Mouse (Mus musculus) limb, embryonic 11.5 days (tissue): ENCODE data around the gene Dnah2. TPM values are rescaled to one million over a fixed set of nuclear protein-coding genes. Genes with fewer than 3 reads are reported as not detected.
A peak's percentile ranks its signal among the peaks of the same experiment; 100 is the strongest.

Source experiments
- ATAC-seq: fragments of 200-750 bp; cut with Nextera tagmentation; 2 replicates; pipeline ENCODE4 v1.8.0; 2017; ENCODE audit warnings: low read depth; ENCODE audit not compliant: insufficient number of reproducible peaks, low FRiP score, low TSS enrichment
- DNase-seq: peaks from one replicate; pipeline ENCODE4 v3.0.0-alpha.2; 2015; ENCODE audit warnings: low spot score
- H3K27ac ChIP-seq: fragments of 300-500 bp; sonication (generic); replicated peaks from 2 replicates; pipeline ENCODE4 v1.5.1; 2014; ENCODE audit warnings: low read depth, mild to moderate bottlenecking, low read length
- H3K27me3 ChIP-seq: fragments of 300-500 bp; sonication (generic); 2 replicates; pipeline ENCODE4 v1.6.1; 2014; ENCODE audit warnings: mild to moderate bottlenecking, low read length, mixed read lengths; ENCODE audit not compliant: control insufficient read depth, insufficient read depth
- H3K36me3 ChIP-seq: fragments of 300-500 bp; sonication (generic); 2 replicates; pipeline ENCODE4 v1.6.1; 2014; ENCODE audit warnings: mild to moderate bottlenecking, low read length, moderate library complexity, mixed read lengths; ENCODE audit not compliant: control insufficient read depth, insufficient read depth
- H3K4me1 ChIP-seq: fragments of 300-500 bp; sonication (generic); 2 replicates; pipeline ENCODE4 v1.6.1; 2014; ENCODE audit warnings: low read length, mixed read lengths; ENCODE audit not compliant: control insufficient read depth, insufficient read depth
- H3K4me2 ChIP-seq: fragments of 300-500 bp; sonication (generic); 2 replicates; pipeline ENCODE4 v1.6.1; 2014; ENCODE audit warnings: low read depth, mild to moderate bottlenecking, moderate library complexity; ENCODE audit not compliant: severe bottlenecking
- H3K4me3 ChIP-seq: fragments of 300-500 bp; sonication (generic); 2 replicates; pipeline ENCODE4 v1.5.1; 2014; ENCODE audit warnings: low read depth, low read length
- H3K9ac ChIP-seq: fragments of 300-500 bp; sonication (generic); 2 replicates; pipeline ENCODE4 v1.6.1; 2014; ENCODE audit warnings: mild to moderate bottlenecking, low read length
- H3K9me3 ChIP-seq: fragments of 300-500 bp; sonication (generic); 2 replicates; pipeline ENCODE4 v1.6.1; 2016; ENCODE audit warnings: low read length; ENCODE audit not compliant: control insufficient read depth
- WGBS: fragments of 180-500 bp; shearing (Covaris S2); extraction: QIAGEN DNeasy Blood & Tissue Kit; methylation state at CpG from one replicate; pipeline ENCODE4 v1.1.7; 2014; 5-methylcytosine and 5-hydroxymethylcytosine counted together
- polyA plus RNA-seq: library from polyadenylated mRNA; unstranded; fragments of >200 nt; fragmentation: Nextera tagmentation; extraction: Ambion mirVana; gene quantifications from 2 replicates; pipeline ENCODE4 v1.2.1, GENCODE M21; 2014

Dnah2 gene
- polyA plus RNA-seq, 1 experiment from 2014 or later: 0.87 TPM

DNA sequence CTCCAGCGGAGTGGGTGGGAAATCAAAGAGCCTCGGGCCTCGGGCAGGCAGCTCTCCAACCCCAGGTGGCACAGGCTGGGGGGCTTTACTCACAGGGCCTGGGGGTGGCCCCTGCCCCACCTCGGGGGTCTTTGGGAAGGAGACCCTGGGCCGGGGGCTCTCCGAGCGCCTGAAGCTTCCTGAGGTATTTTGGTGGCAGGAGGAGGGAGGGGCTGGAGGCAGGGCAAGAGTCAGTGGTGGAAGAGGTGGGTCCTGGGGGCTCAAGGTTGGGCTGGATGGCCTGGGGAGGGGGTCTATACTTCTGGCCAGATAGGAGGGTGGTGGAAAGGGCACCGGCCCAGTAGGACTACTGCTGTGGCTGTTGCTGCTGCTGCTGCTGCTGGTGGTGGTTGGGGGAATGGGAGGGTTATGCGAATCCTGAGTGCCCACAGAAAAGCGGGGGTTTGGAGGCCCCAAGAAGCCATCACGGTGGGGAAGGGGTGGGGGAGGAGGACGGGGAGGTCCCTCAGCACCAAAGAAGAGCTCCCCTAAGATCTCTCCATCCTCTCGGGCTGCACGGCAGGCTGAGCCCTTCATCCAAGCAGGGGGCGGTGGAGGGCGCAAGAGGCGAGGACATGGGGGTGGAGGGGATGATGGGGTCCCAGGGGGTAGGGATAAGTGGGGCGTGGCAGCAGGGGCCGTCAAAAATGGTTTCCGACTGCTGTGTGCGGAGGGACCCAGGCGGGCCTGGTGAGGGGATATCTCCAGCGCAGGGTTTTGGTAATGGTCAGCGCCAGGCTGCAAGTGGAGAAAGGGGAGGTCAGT, 143.3 kb downstream of the Dnah2 start:
- ATAC-seq (no peak), DNase-seq (no peak)
- no peak overlapping the region for H3K27ac ChIP-seq
- H3K27me3 ChIP-seq: no peaks in the 10 kb centered on the region
- no peaks in the 10 kb centered on the region for H3K9me3 ChIP-seq
- H3K4me2 ChIP-seq: no peak overlapping the region
- no peak overlapping the region for H3K4me3 ChIP-seq
- peaks cover 20% of the 10 kb centered on the region for H3K4me1 ChIP-seq
- peaks cover 54% of the 10 kb centered on the region for H3K36me3 ChIP-seq
- WGBS: 94% methylated on average over 24 of the region's 24 CpGs
- H3K9ac ChIP-seq: no peak overlapping the region

GRCm38 (mm10) chr11:69404595-69405396, 144.1 kb downstream of the Dnah2 start:
- WGBS: 92% methylated on average over 22 of the region's 24 CpGs
- H3K4me3 ChIP-seq: no peak overlapping the region
- no peaks in the 10 kb centered on the region for H3K27me3 ChIP-seq
- peaks cover 62% of the 10 kb centered on the region for H3K36me3 ChIP-seq
- no peak overlapping the region for H3K27ac ChIP-seq
- H3K9me3 ChIP-seq: no peaks in the 10 kb centered on the region
- DNase-seq: no peak
- no peak for ATAC-seq
- no peak overlapping the region for H3K9ac ChIP-seq
- H3K4me2 ChIP-seq: no peak overlapping the region
- peaks cover 26% of the 10 kb centered on the region for H3K4me1 ChIP-seq

DNA sequence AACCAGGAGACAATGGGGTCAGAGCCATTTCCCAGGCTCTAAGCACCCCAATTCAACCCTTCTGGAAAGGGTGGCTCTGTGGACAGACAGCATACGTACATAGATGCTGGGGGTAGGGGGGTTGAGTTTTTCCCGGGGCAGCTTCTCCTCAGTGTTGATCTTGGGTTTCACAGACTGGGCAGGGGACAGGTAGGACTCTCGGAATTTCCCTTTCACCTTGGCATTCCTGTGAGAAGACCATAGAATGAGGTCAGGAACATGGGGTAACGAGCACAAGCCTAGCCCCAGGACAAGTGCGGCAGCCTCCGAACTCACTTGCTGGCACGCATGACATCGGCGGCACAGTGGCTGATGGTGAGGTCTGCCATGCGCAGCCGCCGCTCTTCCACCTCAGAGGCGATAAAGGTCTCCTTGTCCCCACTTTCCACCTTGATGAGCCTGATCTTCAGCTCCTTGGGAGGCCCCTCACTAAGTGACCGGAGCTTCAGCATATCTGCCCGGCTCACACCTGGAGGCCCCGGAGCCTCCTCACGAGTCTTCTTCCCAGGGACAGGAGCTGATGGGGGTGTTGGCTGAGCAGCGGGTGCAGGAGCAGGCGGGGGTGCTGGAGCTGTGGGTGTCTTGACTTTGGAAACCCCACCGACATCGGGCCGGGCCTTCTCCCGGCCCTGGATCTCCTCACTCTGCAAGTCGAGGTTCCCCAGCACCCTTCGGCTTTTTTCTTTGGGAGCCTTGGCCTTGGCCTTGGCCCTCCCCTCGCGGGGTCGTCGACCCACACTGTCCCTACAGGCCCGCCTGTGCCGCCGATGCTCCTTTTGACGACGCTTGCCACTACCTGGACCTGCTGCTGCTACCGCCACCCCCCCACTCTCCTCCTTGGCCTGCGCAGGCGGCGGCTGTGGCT, 145.0 kb downstream of the Dnah2 start:
- no peak overlapping the region for H3K27ac ChIP-seq
- peaks cover 31% of the 10 kb centered on the region for H3K4me1 ChIP-seq
- H3K9ac ChIP-seq: no peak overlapping the region
- no peak overlapping the region for H3K4me2 ChIP-seq
- DNase-seq (no peak), ATAC-seq (no peak)
- no peak overlapping the region for H3K4me3 ChIP-seq
- WGBS: 93% methylated on average over 34 of the region's 38 CpGs
- no peaks in the 10 kb centered on the region for H3K27me3 ChIP-seq
- no peaks in the 10 kb centered on the region for H3K9me3 ChIP-seq
- peaks cover 64% of the 10 kb centered on the region for H3K36me3 ChIP-seq

GRCm38 (mm10) chr11:69401987-69402386, 146.9 kb downstream of the Dnah2 start:
- Histone ChIP-seq H3K4me2 (no peak overlapping the region), H3K9ac (no peak overlapping the region), H3K9me3 (no peaks in the 10 kb centered on the region), H3K4me3 (no peak overlapping the region), H3K36me3 (peaks cover 58% of the 10 kb centered on the region), H3K27me3 (no peaks in the 10 kb centered on the region), H3K4me1 (peaks cover 37% of the 10 kb centered on the region), H3K27ac (no peak overlapping the region)
- DNase-seq: no peak
- WGBS: 84% methylated on average over 12 of the region's 12 CpGs
- no peak for ATAC-seq

- peaks cover 42% of the 10 kb centered on the region for H3K4me1 ChIP-seq
- no peak overlapping the region for H3K4me3 ChIP-seq
- H3K36me3 ChIP-seq: peaks cover 52% of the 10 kb centered on the region
- no peaks in the 10 kb centered on the region for H3K9me3 ChIP-seq
- ATAC-seq: peak; percentile 67
- 18% methylated on average over 22 of the region's 22 CpGs for WGBS
- no peaks in the 10 kb centered on the region for H3K27me3 ChIP-seq
- H3K27ac ChIP-seq: no peak overlapping the region
- no peak overlapping the region; the same call in 1 of the 2 replicates for H3K9ac ChIP-seq
- no peak overlapping the region for H3K4me2 ChIP-seq
- peak; percentile 92 for DNase-seq
Measured at GRCm38 (mm10) chr11:69401210-69401637, 147.7 kb downstream of the Dnah2 start.

DNA sequence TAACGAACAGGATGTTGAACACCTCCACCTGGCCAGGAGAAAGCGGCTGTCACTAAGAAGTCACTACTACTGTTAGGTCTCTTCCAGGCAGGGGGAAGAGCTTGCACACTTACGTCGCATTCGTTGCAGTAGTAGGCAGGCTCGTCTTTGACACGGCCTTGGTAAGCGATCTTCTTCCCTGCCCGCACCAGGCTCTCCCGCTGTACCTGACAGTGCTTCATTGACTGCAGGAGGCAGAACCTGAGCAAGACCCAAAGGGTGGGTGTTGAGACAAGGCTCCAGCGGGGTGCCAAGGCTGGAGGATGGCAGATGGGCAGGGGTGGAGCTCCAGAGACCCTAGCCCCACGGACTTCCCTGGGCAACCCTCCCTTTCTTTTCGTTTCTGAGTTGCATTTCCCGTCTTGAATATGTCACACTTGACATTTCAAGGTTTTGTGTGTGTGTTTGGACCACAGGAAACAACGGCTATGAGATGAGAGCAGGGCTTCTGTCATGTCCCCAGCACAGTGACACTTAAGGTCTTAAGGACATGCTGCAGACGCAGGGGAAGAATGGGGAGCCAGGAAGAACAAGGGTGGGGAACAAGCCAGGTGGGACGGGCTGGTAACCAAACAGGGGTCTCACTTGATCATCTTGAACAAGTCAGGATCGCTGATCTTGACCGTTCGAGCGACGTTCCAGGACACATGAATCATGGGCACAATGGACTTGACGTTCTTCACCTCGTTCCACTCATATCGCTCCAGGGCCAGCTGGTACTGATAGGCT, 148.6 kb downstream of the Dnah2 start:
- H3K4me1 ChIP-seq: peaks cover 42% of the 10 kb centered on the region

DNA sequence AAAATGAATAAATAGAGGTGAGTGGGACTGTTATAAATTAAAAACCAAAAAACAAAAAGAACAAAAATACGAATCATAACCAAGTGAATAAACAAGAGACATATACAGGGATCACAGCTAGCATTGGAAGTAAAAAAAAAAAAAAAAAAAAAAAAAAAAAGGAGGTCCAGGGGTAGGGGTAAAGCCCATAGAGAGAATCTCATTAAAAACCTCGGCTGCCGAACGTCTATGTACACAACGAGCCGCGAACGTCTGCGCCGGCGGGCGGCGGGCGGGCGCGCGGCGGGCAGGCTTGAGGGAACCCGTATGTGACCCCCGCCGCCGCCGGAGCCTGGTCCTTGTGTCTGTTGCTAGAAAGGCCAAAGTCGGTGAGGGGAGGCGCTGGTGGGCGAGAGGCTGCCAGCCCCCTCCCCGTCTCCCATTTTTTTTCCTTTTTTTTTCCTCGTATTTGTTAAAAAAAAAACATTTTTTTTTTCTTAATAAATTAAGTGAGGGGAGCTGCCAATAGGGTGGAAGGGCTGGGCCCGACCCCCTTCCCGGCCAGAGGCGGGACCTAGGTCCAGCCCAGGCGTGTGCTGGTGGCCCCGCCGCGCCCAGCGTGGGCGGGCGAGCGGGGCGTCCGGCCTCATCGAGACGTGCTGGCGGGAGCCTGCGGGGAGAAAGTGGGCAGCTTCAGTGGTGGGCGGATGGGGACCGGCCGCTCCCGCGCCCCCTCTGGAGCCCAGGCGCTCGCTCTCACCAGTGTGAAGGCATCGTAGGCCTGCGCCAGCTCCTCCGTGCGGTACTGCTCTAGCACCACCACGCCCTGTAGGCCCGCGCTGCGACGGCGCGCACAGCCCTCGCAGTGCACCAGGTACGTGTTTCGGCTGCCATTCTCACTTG, 149.5 kb downstream of the Dnah2 start:
- Histone ChIP-seq H3K27ac (peak overlapping the region; percentile 47; the same call in 1 of the 2 replicates), H3K4me3 (peak overlapping the region; percentile 14; the same call in 1 of the 2 replicates), H3K4me2 (peak overlapping the region; percentile 29), H3K9me3 (no peaks in the 10 kb centered on the region), H3K27me3 (no peaks in the 10 kb centered on the region), H3K4me1 (peaks cover 42% of the 10 kb centered on the region), H3K36me3 (peaks cover 35% of the 10 kb centered on the region), H3K9ac (peak overlapping the region; percentile 45; the same call in 1 of the 2 replicates)
- DNase-seq (peak; percentile 69), ATAC-seq (no peak)
- WGBS: 13% methylated on average over 66 of the region's 66 CpGs

More for the DNA sequence above, 148.6 kb downstream of the Dnah2 start:
- Histone ChIP-seq H3K9ac (peak overlapping the region; percentile 45), H3K27me3 (no peaks in the 10 kb centered on the region), H3K9me3 (no peaks in the 10 kb centered on the region), H3K4me2 (peak overlapping the region; percentile 29; the same call in 1 of the 2 replicates), H3K36me3 (peaks cover 42% of the 10 kb centered on the region), H3K4me3 (0 out of 2 replicates have a peak overlapping the region, but pooled peaks have one; percentile 14), H3K27ac (peak overlapping the region; percentile 47; the same call in 1 of the 2 replicates)
- peak; percentile 32 for DNase-seq
- WGBS: 73% methylated on average over 25 of the region's 25 CpGs
- ATAC-seq: no peak
